Mouse (Mus musculus): ENCODE data around the gene Alox5. TPM values are rescaled to one million over a fixed set of nuclear protein-coding genes. Genes with fewer than 3 reads are reported as not detected.

The Alox5 gene
- polyA plus RNA-seq, 1 experiment from 2014 or later, result 0.87 TPM

DNA sequence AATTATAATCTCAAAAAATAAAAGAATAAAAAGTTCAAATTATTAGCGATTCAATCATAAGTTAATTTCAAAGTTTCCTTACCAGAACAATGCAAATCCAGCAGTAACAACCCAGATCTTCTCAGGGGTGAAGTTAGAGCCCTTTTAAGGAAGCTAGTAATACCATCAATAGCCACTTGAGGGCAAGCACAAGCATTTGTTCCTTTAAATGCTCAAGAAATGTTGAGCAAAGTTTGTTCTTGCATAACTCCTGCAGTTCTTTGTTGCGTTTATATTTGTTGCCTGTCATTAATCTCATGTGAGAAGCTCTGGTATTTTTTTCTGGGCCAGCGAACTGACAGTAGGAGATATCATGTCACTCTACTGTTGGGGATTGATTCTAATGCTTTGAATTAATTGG, 7.1 kb upstream of the Alox5 start:
- Histone ChIP-seq H3K27me3 (ENCODE audit: insufficient read depth, low read length) (no peaks in the 10 kb centered on the region), H3K4me1 (ENCODE audit: insufficient read depth) (no peaks in the 10 kb centered on the region), H3K4me3 (ENCODE audit: low read depth, low read length) (no peak overlapping the region), H3K9me3 (ENCODE audit: low read depth, low read length) (no peaks in the 10 kb centered on the region), H3K4me2 (no peak overlapping the region), H3K9ac (no peak overlapping the region), H3K36me3 (ENCODE audit: insufficient read depth) (no peaks in the 10 kb centered on the region), H3K27ac (ENCODE audit: low read depth) (no peak overlapping the region)
- ATAC-seq (ENCODE audit: insufficient read depth), result no peak
- DNase-seq, result peak; percentile 75
- peak; percentile 58 for TF ChIP-seq CTCF (IDR thresholded peaks at IDR 0.05; ENCODE audit: low read depth)
- WGBS, result 22% methylated on average over 3 of the region's 3 CpGs

DNA sequence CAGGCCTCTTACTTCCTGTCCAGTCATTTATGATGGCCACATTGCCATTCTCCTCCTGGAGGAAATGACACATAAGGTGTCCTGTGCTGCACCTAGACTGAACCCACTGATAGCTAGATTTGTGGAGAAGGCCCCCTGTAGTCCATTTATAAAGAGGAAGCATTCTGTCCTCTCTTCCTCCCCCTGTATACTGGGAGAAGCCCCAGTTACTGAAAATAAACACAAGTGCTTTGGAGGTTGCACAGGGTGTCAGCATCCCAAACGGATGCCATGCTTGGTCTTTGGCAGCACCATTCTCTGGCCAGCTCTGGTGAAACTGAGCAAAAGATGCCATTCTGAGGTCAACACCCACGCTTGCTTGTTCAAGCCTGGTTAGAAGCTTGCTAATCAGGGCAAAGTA, 1.7 kb downstream of the Alox5 start:
- H3K4me2 ChIP-seq, result no peak overlapping the region
- ATAC-seq (ENCODE audit: insufficient read depth), result no peak
- H3K9ac ChIP-seq, result no peak overlapping the region
- TF ChIP-seq CTCF (IDR thresholded peaks at IDR 0.05; ENCODE audit: low read depth), result no peak
- WGBS, result 57% methylated on average over 2 of the region's 2 CpGs
- DNase-seq, result no peak
- H3K9me3 ChIP-seq (ENCODE audit: low read depth, low read length), result no peaks in the 10 kb centered on the region
- H3K4me3 ChIP-seq (ENCODE audit: low read depth, low read length), result no peak overlapping the region
- no peak overlapping the region for H3K27ac ChIP-seq (ENCODE audit: low read depth)
- no peaks in the 10 kb centered on the region for H3K4me1 ChIP-seq (ENCODE audit: insufficient read depth)
- no peaks in the 10 kb centered on the region for H3K36me3 ChIP-seq (ENCODE audit: insufficient read depth)
- peaks cover 25% of the 10 kb centered on the region for H3K27me3 ChIP-seq (ENCODE audit: insufficient read depth, low read length)

DNA sequence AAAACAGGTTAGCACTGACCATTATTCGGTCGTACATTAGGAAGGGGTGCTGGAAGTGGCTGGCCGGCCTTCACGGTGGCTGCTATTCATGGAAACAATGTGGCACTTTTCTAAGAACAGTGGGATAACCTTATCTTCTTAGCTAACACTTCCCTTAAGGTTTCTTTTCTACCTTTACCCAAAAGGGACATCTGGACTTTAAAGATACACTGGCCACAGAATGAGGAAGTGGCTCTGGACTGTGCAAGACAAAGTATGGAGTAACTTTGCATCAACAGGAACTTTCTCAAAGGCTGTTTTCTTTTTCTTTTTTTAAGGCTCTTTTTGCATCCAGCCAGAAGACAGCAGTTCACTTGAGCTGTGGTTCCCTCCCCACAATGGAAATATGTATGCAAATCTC, 2.2 kb downstream of the Alox5 start:
- DNase-seq (no peak), ATAC-seq (ENCODE audit: insufficient read depth) (no peak)
- H3K4me1 ChIP-seq (ENCODE audit: insufficient read depth), result no peaks in the 10 kb centered on the region
- no peak overlapping the region for H3K4me2 ChIP-seq
- no peaks in the 10 kb centered on the region for H3K9me3 ChIP-seq (ENCODE audit: low read depth, low read length)
- H3K36me3 ChIP-seq (ENCODE audit: insufficient read depth), result no peaks in the 10 kb centered on the region
- no peak for TF ChIP-seq CTCF (IDR thresholded peaks at IDR 0.05; ENCODE audit: low read depth)
- H3K4me3 ChIP-seq (ENCODE audit: low read depth, low read length), result no peak overlapping the region
- 81% methylated on average over 4 of the region's 4 CpGs for WGBS
- no peak overlapping the region for H3K9ac ChIP-seq
- H3K27ac ChIP-seq (ENCODE audit: low read depth), result no peak overlapping the region
- H3K27me3 ChIP-seq (ENCODE audit: insufficient read depth, low read length), result peaks cover 25% of the 10 kb centered on the region

DNA sequence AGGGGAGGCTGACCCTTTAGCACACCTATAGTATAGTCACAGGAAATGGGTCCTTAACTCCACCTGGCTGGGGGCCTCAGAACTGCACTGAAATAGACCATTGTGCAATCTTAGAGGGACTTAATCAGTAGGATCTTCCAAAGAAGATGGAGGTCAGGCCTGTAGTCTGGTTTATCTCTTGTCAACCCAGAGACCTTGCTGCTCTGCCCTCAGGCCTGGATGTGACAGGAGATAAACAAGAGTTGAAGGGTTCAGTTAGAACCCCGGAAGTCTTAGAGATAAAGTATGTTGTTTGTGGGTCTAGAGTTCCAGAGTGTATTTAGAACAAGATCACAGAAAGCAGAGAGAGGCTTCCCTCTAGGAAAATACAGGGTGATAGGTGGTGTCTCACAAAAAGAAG, 4.5 kb downstream of the Alox5 start:
- 26% methylated on average over 1 of the region's 1 CpGs for WGBS
- Histone ChIP-seq H3K4me2 (no peak overlapping the region), H3K4me1 (ENCODE audit: insufficient read depth) (no peaks in the 10 kb centered on the region), H3K9me3 (ENCODE audit: low read depth, low read length) (no peaks in the 10 kb centered on the region), H3K27me3 (ENCODE audit: insufficient read depth, low read length) (peaks cover 19% of the 10 kb centered on the region), H3K36me3 (ENCODE audit: insufficient read depth) (no peaks in the 10 kb centered on the region), H3K27ac (ENCODE audit: low read depth) (no peak overlapping the region), H3K9ac (no peak overlapping the region), H3K4me3 (ENCODE audit: low read depth, low read length) (no peak overlapping the region)
- DNase-seq (no peak), ATAC-seq (ENCODE audit: insufficient read depth) (no peak)
- TF ChIP-seq CTCF (IDR thresholded peaks at IDR 0.05; ENCODE audit: low read depth), result no peak

DNA sequence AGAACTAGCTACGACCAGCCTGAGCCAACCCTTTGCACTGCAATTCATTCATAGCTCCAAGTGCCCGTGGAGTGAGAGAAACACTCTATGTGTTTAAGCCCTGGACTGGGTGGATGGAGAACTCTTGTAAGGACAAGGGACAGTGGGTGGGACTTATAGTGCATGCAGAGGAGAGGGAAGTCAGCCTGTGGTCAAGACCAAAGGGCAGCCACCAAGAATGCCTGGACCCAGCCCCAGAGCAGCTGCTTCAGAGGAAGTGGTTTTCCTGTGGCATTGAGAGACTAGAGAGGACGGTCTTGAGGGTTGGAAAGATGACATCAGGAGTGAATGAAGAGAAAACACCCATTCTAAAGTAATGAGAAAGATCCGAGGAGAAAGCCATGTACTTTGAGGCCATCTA, 5.2 kb downstream of the Alox5 start:
- ATAC-seq (ENCODE audit: insufficient read depth), result no peak
- no peak for TF ChIP-seq CTCF (IDR thresholded peaks at IDR 0.05; ENCODE audit: low read depth)
- Histone ChIP-seq H3K27me3 (ENCODE audit: insufficient read depth, low read length) (peaks cover 12% of the 10 kb centered on the region), H3K9me3 (ENCODE audit: low read depth, low read length) (no peaks in the 10 kb centered on the region), H3K4me2 (no peak overlapping the region), H3K27ac (ENCODE audit: low read depth) (no peak overlapping the region), H3K9ac (no peak overlapping the region), H3K36me3 (ENCODE audit: insufficient read depth) (no peaks in the 10 kb centered on the region), H3K4me3 (ENCODE audit: low read depth, low read length) (no peak overlapping the region), H3K4me1 (ENCODE audit: insufficient read depth) (no peaks in the 10 kb centered on the region)
- DNase-seq, result peak; percentile 3
- WGBS, result 69% methylated on average over 4 of the region's 4 CpGs

DNA sequence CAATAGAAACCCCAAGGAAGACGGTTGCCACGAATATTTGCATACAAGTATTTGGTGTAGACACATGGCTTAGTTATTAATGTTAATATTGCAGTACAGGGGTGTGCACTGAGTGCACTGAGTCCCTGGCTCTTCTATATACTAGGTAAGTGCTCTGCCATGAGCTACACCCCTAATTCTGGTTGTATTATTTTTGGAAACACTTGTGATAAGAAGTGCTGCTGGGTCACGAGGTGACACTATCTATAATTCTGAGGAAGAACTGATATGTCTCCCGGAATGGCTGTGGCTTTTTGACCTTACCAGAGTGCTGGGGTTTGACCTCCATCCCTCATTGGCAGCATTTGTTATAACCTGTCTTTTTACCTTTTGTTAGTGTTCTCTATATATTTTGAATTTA, 20.1 kb downstream of the Alox5 start:
- DNase-seq, result no peak
- no peak overlapping the region for H3K27ac ChIP-seq (ENCODE audit: low read depth)
- no peak overlapping the region for H3K4me2 ChIP-seq
- no peaks in the 10 kb centered on the region for H3K27me3 ChIP-seq (ENCODE audit: insufficient read depth, low read length)
- no peaks in the 10 kb centered on the region for H3K36me3 ChIP-seq (ENCODE audit: insufficient read depth)
- H3K9ac ChIP-seq, result no peak overlapping the region
- no peak overlapping the region for H3K4me3 ChIP-seq (ENCODE audit: low read depth, low read length)
- WGBS, result 53% methylated on average over 4 of the region's 4 CpGs
- H3K4me1 ChIP-seq (ENCODE audit: insufficient read depth), result no peaks in the 10 kb centered on the region
- no peak for ATAC-seq (ENCODE audit: insufficient read depth)
- no peaks in the 10 kb centered on the region for H3K9me3 ChIP-seq (ENCODE audit: low read depth, low read length)
- TF ChIP-seq CTCF (IDR thresholded peaks at IDR 0.05; ENCODE audit: low read depth), result no peak

DNA sequence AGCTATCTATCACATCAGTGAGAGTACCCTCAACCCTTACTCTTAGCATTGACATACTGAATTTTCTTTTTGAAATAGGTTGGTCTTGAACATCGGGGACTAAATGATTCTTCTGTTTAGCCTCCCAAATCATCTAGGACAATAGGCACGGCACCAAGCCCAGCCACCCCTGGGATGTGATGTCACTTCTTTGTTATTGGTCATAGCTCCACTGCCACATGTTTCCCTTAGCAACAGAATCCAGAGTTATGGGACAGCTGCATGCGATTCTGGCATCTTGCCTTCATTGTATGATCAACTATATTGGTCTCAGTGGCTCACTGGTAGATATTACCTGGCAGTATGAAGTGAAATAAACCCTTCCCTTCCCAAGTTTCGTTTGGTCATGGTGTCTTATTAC, 20.5 kb downstream of the Alox5 start:
- Histone ChIP-seq H3K27me3 (ENCODE audit: insufficient read depth, low read length) (no peaks in the 10 kb centered on the region), H3K36me3 (ENCODE audit: insufficient read depth) (no peaks in the 10 kb centered on the region), H3K9ac (no peak overlapping the region), H3K9me3 (ENCODE audit: low read depth, low read length) (no peaks in the 10 kb centered on the region), H3K27ac (ENCODE audit: low read depth) (no peak overlapping the region), H3K4me3 (ENCODE audit: low read depth, low read length) (no peak overlapping the region), H3K4me1 (ENCODE audit: insufficient read depth) (no peaks in the 10 kb centered on the region), H3K4me2 (no peak overlapping the region)
- no peak for TF ChIP-seq CTCF (IDR thresholded peaks at IDR 0.05; ENCODE audit: low read depth)
- ATAC-seq (ENCODE audit: insufficient read depth), result no peak
- 70% methylated on average over 4 of the region's 4 CpGs for WGBS
- DNase-seq, result no peak

DNA sequence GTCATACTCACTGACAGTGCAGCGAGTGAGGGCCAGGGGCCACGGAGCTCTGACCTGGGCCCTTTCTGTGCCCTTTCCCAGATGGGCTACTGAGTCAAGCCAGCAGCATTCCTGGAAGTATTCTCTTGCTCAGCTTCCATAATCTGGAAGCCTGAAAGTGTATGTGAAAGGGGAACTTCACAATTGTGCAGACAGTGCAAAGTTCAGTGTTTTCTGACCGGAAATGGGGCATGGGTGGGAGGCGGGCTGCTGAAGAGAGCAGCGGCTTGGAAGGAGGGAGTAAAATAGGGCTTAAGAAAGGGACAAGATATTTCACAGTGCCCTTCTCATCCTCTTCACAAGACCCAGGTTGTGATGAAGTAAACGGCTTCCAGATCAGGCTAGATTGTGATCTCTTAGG, 21.4 kb downstream of the Alox5 start:
- no peak for ATAC-seq (ENCODE audit: insufficient read depth)

More for the DNA sequence above, 21.4 kb downstream of the Alox5 start:
- DNase-seq, result no peak
- whole genome bisulfite sequencing, result 81% methylated on average over 6 of the region's 6 CpGs
- no peak for TF ChIP-seq CTCF (IDR thresholded peaks at IDR 0.05; ENCODE audit: low read depth)
- Histone ChIP-seq H3K4me3 (ENCODE audit: low read depth, low read length) (no peak overlapping the region), H3K9me3 (ENCODE audit: low read depth, low read length) (no peaks in the 10 kb centered on the region), H3K4me2 (no peak overlapping the region), H3K36me3 (ENCODE audit: insufficient read depth) (no peaks in the 10 kb centered on the region), H3K4me1 (ENCODE audit: insufficient read depth) (no peaks in the 10 kb centered on the region), H3K27ac (ENCODE audit: low read depth) (no peak overlapping the region), H3K27me3 (ENCODE audit: insufficient read depth, low read length) (no peaks in the 10 kb centered on the region), H3K9ac (no peak overlapping the region)

All from lung, embryonic 14.5 days (tissue).